Mouse (Mus musculus): ENCODE data around the gene Nfia. TPM values are rescaled to one million over a fixed set of nuclear protein-coding genes. Genes with fewer than 3 reads are reported as not detected.

Nfia gene
- polyA plus RNA-seq, 1 experiment from 2014 or later = 14.4 TPM

GRCm38 (mm10) chr4:97910777-97911580 is 138.4 kb downstream of the Nfia start:
- WGBS = 88% methylated on average over 27 of the region's 27 CpGs
- no peak for DNase-seq (ENCODE audit: low spot score)
- Histone ChIP-seq H3K9me3 (no peaks in the 10 kb centered on the region), H3K27ac (no peak overlapping the region), H3K4me3 (no peak overlapping the region), H3K27me3 (ENCODE audit: insufficient read depth, poor library complexity, severe bottlenecking) (no peaks in the 10 kb centered on the region), H3K4me1 (peaks cover 7% of the 10 kb centered on the region), H3K36me3 (no peaks in the 10 kb centered on the region)

- Histone ChIP-seq H3K9me3 (no peaks in the 10 kb centered on the region), H3K36me3 (no peaks in the 10 kb centered on the region), H3K27me3 (ENCODE audit: insufficient read depth, poor library complexity, severe bottlenecking) (no peaks in the 10 kb centered on the region), H3K4me3 (no peak overlapping the region), H3K4me1 (peaks cover 7% of the 10 kb centered on the region), H3K27ac (no peak overlapping the region)
- DNase-seq (ENCODE audit: low spot score) = no peak
- WGBS = 85% methylated on average over 7 of the region's 7 CpGs
These were observed 139.2 kb downstream of the Nfia start for GRCm38 (mm10) chr4:97911755-97912154.

- Histone ChIP-seq H3K4me3 (no peak overlapping the region), H3K27me3 (ENCODE audit: insufficient read depth, poor library complexity, severe bottlenecking) (no peaks in the 10 kb centered on the region), H3K9me3 (no peaks in the 10 kb centered on the region), H3K27ac (no peak overlapping the region), H3K4me1 (peaks cover 7% of the 10 kb centered on the region), H3K36me3 (no peaks in the 10 kb centered on the region)
- no peak for DNase-seq (ENCODE audit: low spot score)
- 82% methylated on average over 6 of the region's 6 CpGs for WGBS
These were observed 139.6 kb downstream of the Nfia start for GRCm38 (mm10) chr4:97912155-97912554.

- Histone ChIP-seq H3K4me1 (peaks cover 9% of the 10 kb centered on the region), H3K4me3 (no peak overlapping the region), H3K9me3 (no peaks in the 10 kb centered on the region), H3K27ac (no peak overlapping the region), H3K27me3 (ENCODE audit: insufficient read depth, poor library complexity, severe bottlenecking) (no peaks in the 10 kb centered on the region), H3K36me3 (no peaks in the 10 kb centered on the region)
- WGBS = 92% methylated on average over 11 of the region's 11 CpGs
- no peak for DNase-seq (ENCODE audit: low spot score)
These were observed 140.0 kb downstream of the Nfia start for GRCm38 (mm10) chr4:97912560-97912959.

GRCm38 (mm10) chr4:97914348-97914747 is 141.8 kb downstream of the Nfia start:
- H3K4me3 ChIP-seq = no peak overlapping the region
- H3K36me3 ChIP-seq = no peaks in the 10 kb centered on the region
- H3K27ac ChIP-seq = no peak overlapping the region
- WGBS = 90% methylated on average over 2 of the region's 2 CpGs
- no peaks in the 10 kb centered on the region for H3K27me3 ChIP-seq (ENCODE audit: insufficient read depth, poor library complexity, severe bottlenecking)
- no peak for DNase-seq (ENCODE audit: low spot score)
- no peaks in the 10 kb centered on the region for H3K9me3 ChIP-seq
- peaks cover 3% of the 10 kb centered on the region; the same call in 1 of the 2 replicates for H3K4me1 ChIP-seq

- Histone ChIP-seq H3K9me3 (no peaks in the 10 kb centered on the region), H3K27me3 (ENCODE audit: insufficient read depth, poor library complexity, severe bottlenecking) (no peaks in the 10 kb centered on the region), H3K4me1 (peaks cover 3% of the 10 kb centered on the region; the same call in 1 of the 2 replicates), H3K36me3 (no peaks in the 10 kb centered on the region), H3K27ac (no peak overlapping the region), H3K4me3 (no peak overlapping the region)
- DNase-seq (ENCODE audit: low spot score) = no peak
- WGBS = 92% methylated on average over 5 of the region's 5 CpGs
These were observed 142.2 kb downstream of the Nfia start for GRCm38 (mm10) chr4:97914761-97915160.

GRCm38 (mm10) chr4:97917568-97917967 is 145.0 kb downstream of the Nfia start:
- no peaks in the 10 kb centered on the region for H3K27me3 ChIP-seq (ENCODE audit: insufficient read depth, poor library complexity, severe bottlenecking)
- H3K9me3 ChIP-seq = no peaks in the 10 kb centered on the region
- 82% methylated on average over 6 of the region's 6 CpGs for WGBS
- H3K36me3 ChIP-seq = no peaks in the 10 kb centered on the region
- no peak for DNase-seq (ENCODE audit: low spot score)
- H3K4me3 ChIP-seq = no peak overlapping the region
- H3K27ac ChIP-seq = no peak overlapping the region
- H3K4me1 ChIP-seq = peaks cover 8% of the 10 kb centered on the region

- Histone ChIP-seq H3K27me3 (ENCODE audit: insufficient read depth, poor library complexity, severe bottlenecking) (no peaks in the 10 kb centered on the region), H3K27ac (no peak overlapping the region), H3K4me3 (no peak overlapping the region), H3K36me3 (no peaks in the 10 kb centered on the region), H3K4me1 (peaks cover 8% of the 10 kb centered on the region), H3K9me3 (no peaks in the 10 kb centered on the region)
- 61% methylated on average over 3 of the region's 3 CpGs for WGBS
- DNase-seq (ENCODE audit: low spot score) = no peak
These were observed 146.1 kb downstream of the Nfia start for GRCm38 (mm10) chr4:97918675-97919074.

- 78% methylated on average over 2 of the region's 2 CpGs for WGBS
- Histone ChIP-seq H3K9me3 (no peaks in the 10 kb centered on the region), H3K36me3 (no peaks in the 10 kb centered on the region), H3K27me3 (ENCODE audit: insufficient read depth, poor library complexity, severe bottlenecking) (no peaks in the 10 kb centered on the region), H3K4me1 (peaks cover 8% of the 10 kb centered on the region), H3K27ac (0 out of 2 replicates have a peak overlapping the region, but pooled peaks have one; percentile 64), H3K4me3 (no peak overlapping the region)
- no peak for DNase-seq (ENCODE audit: low spot score)
These were observed 147.2 kb downstream of the Nfia start for GRCm38 (mm10) chr4:97919773-97920172.

GRCm38 (mm10) chr4:97920287-97921079 is 147.9 kb downstream of the Nfia start:
- WGBS = 46% methylated on average over 10 of the region's 10 CpGs
- Histone ChIP-seq H3K9me3 (no peaks in the 10 kb centered on the region), H3K27me3 (ENCODE audit: insufficient read depth, poor library complexity, severe bottlenecking) (no peaks in the 10 kb centered on the region), H3K27ac (peak overlapping the region; percentile 64), H3K4me3 (no peak overlapping the region), H3K4me1 (peaks cover 8% of the 10 kb centered on the region), H3K36me3 (no peaks in the 10 kb centered on the region)
- DNase-seq (ENCODE audit: low spot score) = no peak

- Histone ChIP-seq H3K4me3 (no peak overlapping the region), H3K4me1 (peaks cover 8% of the 10 kb centered on the region), H3K36me3 (no peaks in the 10 kb centered on the region), H3K9me3 (no peaks in the 10 kb centered on the region), H3K27me3 (ENCODE audit: insufficient read depth, poor library complexity, severe bottlenecking) (no peaks in the 10 kb centered on the region), H3K27ac (no peak overlapping the region)
- DNase-seq (ENCODE audit: low spot score) = no peak
These were observed 149.1 kb downstream of the Nfia start for GRCm38 (mm10) chr4:97921682-97922081.

GRCm38 (mm10) chr4:97923248-97923647 is 150.7 kb downstream of the Nfia start:
- Histone ChIP-seq H3K4me1 (peaks cover 6% of the 10 kb centered on the region), H3K27ac (no peak overlapping the region)

GRCm38 (mm10) chr4:97923876-97924316 is 151.4 kb downstream of the Nfia start:
- Histone ChIP-seq H3K27me3 (ENCODE audit: insufficient read depth, poor library complexity, severe bottlenecking) (no peaks in the 10 kb centered on the region), H3K9me3 (no peaks in the 10 kb centered on the region), H3K4me1 (peaks cover 6% of the 10 kb centered on the region), H3K36me3 (no peaks in the 10 kb centered on the region), H3K27ac (0 out of 2 replicates have a peak overlapping the region, but pooled peaks have one; percentile 22), H3K4me3 (no peak overlapping the region)
- no peak for DNase-seq (ENCODE audit: low spot score)
- WGBS = 62% methylated on average over 8 of the region's 8 CpGs

More at GRCm38 (mm10) chr4:97923248-97923647, 150.7 kb downstream of the Nfia start:
- H3K36me3 ChIP-seq = no peaks in the 10 kb centered on the region
- H3K27me3 ChIP-seq (ENCODE audit: insufficient read depth, poor library complexity, severe bottlenecking) = no peaks in the 10 kb centered on the region
- no peak for DNase-seq (ENCODE audit: low spot score)
- WGBS = 65% methylated on average over 5 of the region's 5 CpGs
- H3K9me3 ChIP-seq = no peaks in the 10 kb centered on the region
- H3K4me3 ChIP-seq = no peak overlapping the region
